Mouse (Mus musculus) T-cell, adult 2 months (primary cell): ENCODE measurements around the gene Golga7b.

Experiments used
- DNase-seq: peaks from one replicate; pipeline ENCODE4 v3.0.0; 2022; ENCODE audit warnings: low spot score

Golga7b gene

GRCm38 (mm10) chr19:42303210-42303813 is 55.9 kb downstream of the Golga7b start:
- no peak for DNase-seq

DNA sequence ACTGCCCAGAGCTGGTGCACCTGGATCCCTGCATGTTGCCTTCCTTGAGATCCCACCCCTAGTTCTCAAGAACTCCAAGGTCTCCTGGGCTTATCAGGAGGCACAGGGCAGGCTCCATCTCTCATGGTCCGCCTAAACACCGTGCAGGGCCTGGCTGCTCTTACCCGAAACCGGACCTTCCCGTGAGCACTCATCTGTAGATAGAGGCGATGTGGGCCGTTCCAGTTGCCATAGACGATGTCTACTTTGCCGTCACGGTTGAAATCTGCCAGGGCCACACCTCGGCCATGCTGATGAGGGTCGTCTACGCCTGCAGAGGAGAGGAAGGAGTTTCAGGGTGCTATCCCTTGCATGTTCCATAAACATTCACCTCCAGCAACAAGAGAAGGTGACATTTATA is 57.1 kb downstream of the Golga7b start:
- no peak for DNase-seq

DNA sequence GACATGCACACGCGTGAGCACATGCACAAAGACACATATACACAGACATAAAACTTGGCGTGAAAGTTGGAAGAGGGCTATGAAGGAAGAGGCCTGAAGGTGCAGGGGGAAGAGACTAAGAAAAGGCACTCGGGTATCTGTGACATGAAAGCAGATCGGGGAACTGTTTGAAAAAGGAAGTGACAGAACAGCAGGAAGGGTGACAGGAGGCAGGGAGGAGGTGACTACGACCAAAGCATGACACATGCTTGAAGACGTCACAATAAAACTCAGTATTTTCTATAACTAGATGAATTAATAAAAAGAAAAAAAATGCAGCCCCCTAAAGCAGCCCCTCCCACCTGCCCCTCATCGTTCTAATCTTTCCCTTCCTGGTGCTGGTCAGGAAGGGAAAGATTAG is 58.4 kb downstream of the Golga7b start:
- DNase-seq: no peak

DNA sequence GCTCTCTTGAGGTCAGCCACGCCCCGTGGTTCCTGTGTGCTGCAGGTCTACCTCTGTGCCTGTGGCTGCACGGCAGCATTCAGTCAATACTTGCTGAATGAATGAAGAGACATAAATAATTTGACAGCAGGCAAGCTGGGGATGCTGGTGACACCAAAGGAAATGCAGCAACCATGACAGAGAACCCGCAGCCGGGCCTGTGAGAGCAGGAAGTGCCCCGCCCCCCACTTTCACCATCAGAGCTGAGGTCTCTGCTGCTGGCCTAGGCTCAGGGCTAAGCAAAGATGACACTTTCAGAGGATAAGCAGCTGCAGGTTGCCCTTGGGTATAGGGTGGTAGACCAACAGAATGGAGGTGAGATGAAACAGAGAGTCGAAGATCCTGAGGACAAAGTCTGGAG is 58.8 kb downstream of the Golga7b start:
- DNase-seq: peak; percentile 56

GRCm38 (mm10) chr19:42307019-42307418 is 59.6 kb downstream of the Golga7b start:
- no peak for DNase-seq

DNA sequence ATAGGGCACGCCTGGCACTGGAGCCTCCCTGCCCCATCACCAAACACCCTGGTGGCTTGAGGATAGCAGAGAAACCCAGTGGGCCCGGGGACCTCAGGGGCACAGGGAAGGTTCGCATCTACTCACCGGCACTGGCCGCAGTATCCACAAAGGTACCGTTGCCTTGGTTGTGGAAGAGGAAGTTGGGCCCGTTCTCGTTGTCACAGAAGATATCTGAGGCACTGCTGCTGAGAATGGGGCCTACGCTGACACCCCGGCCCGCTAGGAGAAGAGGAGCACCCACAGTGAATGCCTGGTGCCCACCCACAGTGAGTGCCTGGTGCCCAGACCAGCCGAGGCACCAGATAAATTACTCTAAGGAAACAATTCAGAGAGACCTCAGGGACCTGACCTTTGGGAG is 61.6 kb downstream of the Golga7b start:
- DNase-seq: no peak

DNA sequence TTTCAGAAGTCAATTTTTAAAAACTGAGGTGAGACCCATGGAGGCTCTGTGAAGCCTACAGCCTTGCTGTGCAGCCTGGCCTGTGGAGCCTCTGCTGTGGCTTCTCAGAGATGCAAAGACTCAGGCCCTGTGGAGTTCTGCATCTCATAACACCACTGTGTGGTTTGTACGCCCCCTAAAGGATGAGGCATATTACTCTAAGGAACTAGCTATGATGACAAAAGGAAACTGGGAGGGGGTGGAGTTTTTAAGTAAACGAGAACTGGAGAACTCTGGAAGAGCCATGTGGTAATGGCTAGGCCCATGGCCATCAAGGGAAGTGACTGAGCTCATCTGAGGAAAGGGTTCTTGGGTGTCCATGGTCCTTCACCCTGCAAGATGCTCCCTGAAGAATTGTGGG is 64.0 kb downstream of the Golga7b start:
- DNase-seq: no peak

GRCm38 (mm10) chr19:42312191-42312590 is 64.8 kb downstream of the Golga7b start:
- no peak for DNase-seq

DNA sequence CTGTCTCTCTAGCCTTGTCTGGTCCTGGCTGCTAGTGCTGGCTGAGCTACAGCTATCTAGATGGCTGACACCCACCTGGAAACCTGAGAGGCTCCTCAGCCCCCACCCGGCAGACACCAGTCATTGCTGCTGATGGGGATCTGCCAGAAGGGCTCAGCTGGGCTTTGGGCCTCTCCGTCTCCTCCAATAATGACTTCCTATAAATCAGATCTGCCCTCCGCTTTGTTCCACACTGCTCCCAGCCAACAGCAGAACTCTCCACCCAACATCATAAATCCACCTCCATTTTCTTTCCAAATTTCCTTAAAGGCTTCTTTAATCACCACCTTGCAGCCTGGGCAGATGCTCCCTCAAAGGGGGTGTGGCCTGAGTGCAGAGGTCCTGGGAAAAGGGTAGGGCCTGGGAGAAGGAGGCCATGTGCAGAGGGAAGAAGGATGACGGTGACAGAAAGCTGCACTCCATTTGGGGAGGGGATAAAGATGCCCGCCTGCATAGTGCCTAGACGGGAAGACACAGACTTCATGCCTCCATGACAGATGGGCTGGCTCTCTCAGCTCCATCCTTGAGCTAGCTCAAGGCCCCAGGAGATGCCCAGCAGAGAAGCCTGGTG is 67.8 kb downstream of the Golga7b start:
- DNase-seq: no peak

DNA sequence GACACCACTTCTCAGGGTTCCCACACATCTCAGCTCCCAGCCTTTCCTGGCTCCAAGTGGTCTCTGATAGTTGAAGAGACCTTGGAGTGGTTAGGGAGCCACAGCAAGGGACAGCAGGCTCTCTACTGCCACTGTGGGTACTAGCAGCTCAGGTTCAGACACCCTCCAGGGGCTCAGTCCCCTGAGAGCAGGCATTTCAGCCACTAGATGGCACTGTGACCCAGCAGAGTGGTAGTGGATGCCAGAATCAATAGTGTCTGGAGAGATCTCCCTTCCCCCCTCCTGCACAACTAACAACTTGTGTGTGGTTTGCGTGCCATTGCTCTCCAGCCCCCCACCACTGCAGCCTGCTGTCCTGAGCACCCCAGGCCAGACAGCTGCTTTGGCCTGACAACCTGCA is 68.5 kb downstream of the Golga7b start:
- peak; percentile 18 for DNase-seq

DNA sequence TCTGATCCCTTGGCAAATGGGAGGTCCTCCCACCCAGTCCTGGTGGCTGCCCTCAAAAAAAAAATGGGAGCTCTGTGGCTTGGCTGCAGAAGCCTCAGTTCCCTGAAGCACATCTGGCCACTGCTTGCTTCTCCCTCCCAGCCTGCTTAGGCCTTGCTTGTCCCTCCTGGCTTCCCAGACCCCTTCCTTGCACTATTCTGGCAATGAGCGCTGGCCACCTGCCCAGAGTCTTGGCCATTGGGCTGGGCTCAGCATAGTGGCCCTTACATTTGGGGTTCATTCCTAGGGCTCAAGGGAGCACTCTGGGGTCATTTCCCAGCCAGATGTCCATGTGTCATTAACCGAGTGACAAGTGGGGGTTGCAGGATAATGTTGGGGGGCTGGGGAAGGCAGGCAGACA is 69.2 kb downstream of the Golga7b start:
- no peak for DNase-seq

- no peak for DNase-seq
Measured at GRCm38 (mm10) chr19:42316998-42317397, 69.6 kb downstream of the Golga7b start.

- no peak for DNase-seq
Measured at GRCm38 (mm10) chr19:42317648-42318425, 70.5 kb downstream of the Golga7b start.
